Mouse (Mus musculus) natural killer cell, adult 2 months (primary cell): Measurements from ENCODE around the gene Fars2.

Experiments used
- DNase-seq, 2 experiments: peaks; one replicate each; pipeline ENCODE4 v3.0.0; 2022; ENCODE audit warnings: low spot score in 2 of 2

Gene Fars2

DNA sequence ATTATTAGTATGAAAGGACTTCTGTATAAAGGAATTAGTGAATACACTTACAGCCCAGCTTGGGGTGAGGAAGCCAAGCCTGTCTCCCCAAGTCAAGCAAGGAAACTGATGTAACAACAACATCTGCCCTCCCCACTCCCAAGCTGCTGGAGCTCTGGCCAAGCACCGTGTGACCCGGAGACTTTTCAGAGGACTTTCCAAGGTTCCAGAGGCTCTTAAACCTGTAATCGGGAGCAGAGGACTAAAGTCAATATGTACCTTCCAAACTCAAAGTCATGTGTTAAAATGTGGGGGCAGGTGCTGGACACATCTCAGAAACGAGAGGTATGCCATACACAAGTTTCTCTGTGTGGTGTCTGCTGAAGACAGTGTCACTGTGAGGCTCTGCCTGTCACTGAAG is 566.4 kb downstream of the Fars2 start:
- DNase-seq, result no peak

DNA sequence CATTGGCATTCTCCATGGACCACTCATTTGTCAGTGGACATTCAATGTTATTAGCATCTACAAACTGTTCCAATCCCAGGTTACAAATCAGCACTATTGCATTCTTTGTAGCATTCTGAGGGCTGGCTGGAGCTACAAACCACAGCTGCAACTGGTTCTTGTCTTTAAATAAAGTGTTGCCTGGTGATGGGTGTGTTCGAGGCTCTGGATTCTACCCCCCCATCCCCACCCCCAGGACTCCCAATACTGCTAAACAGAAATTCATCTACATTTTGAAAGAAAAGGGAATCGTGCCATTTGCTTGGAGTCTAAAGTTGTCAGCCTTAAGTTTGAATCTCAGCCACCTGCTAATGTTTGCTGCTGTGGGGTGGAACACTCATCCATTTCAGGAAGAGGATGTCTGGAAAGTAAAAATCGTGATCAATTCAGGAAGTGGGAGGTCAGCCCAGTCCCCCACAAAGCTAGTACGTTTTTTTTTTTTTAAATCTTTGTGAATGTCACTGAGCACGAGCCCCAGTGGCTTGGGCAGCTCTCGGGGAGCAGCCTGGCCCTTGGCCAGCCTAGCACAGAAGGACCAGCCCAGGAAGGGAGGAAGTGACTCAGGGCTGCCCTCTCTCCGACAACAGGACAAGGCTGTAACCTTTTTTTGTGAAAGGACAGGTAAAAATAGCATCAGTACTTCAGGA is 578.4 kb downstream of the Fars2 start:
- no peak for DNase-seq

DNA sequence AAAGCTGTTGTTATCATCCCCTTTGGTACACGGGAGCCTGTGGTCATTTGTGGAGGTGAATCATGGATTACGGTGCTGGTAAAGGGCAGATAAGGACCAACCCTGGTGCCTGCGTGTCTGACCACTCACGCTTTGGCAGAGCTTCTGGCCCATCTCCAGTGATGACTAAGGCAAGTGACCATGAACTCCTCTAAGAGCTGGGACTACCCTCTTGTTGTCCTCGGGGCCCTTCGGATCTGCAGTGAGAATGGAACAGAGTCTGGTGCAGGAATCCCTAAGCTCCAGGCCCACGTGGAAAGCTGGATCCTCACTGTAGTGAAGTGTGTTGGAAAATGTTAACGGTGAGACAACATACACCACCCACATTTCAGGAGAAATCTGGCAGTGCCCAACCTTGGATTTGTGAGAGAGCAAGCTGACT is 579.1 kb downstream of the Fars2 start:
- no peak for DNase-seq

DNA sequence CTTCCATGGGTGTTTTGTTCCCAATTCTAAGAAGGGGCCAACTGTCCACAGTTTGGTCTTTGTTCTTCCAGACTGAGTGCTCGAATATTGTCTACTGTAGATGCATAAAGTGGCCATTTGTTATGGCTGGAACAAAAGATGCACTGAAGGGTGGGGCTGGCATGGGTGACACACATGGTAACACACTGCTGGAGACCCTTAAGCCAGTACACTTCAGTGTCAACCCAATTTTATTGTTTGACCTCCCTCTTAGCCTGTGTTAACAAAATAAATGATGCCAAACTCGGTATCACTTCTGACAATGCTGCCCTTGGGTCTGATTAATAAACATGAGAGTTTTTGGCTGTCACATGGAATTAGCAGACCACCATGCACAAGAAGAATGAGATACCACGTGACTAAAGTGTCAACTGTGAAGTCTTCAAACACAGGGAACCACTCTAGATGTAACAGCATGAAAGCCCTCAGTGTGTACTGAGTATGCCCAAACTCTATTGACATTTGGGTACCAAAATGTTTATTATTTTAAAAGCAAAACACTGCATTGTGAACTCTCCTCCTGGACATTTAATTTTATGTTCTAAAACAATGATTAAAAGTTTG is 590.0 kb downstream of the Fars2 start:
- no peak for DNase-seq

GRCm38 (mm10) chr13:36714101-36714500 is 596.9 kb downstream of the Fars2 start:
- DNase-seq, result no peak

GRCm38 (mm10) chr13:36716708-36717107 is 599.5 kb downstream of the Fars2 start:
- DNase-seq, result no peak

GRCm38 (mm10) chr13:36717376-36717775 is 600.2 kb downstream of the Fars2 start:
- DNase-seq, result no peak

- no peak for DNase-seq
These were observed 603.2 kb downstream of the Fars2 start for GRCm38 (mm10) chr13:36720297-36721017.

GRCm38 (mm10) chr13:36722309-36722708 is 605.1 kb downstream of the Fars2 start:
- DNase-seq, result no peak

DNA sequence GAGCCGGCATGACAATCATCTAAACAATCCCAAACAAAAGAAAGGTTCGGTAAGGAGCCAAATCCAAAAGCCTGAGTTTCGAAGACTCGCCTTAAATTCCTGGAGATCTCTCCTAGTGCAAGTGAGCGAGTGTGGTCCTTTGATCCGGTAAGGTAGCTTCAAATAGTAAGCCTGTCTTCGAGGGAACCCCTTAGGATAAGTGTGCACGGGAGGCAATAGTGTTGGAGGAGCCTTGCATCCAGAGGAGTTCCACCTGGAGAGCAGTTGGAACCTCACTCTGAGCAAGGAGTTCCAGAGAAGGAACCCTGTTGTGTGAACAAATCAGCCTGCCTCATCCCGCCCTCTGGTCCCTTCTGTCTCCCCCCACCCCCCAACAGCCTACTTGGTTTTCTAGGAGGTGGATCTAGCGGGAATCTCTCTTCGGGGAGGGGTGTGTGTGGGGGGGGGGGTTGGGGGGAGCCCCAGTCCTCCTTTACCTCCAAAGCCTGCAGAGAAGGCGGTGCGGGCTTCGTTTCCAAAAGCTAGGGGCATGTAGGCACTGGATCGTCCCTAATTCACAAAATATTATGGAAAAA is 606.6 kb downstream of the Fars2 start:
- DNase-seq, result no peak

DNA sequence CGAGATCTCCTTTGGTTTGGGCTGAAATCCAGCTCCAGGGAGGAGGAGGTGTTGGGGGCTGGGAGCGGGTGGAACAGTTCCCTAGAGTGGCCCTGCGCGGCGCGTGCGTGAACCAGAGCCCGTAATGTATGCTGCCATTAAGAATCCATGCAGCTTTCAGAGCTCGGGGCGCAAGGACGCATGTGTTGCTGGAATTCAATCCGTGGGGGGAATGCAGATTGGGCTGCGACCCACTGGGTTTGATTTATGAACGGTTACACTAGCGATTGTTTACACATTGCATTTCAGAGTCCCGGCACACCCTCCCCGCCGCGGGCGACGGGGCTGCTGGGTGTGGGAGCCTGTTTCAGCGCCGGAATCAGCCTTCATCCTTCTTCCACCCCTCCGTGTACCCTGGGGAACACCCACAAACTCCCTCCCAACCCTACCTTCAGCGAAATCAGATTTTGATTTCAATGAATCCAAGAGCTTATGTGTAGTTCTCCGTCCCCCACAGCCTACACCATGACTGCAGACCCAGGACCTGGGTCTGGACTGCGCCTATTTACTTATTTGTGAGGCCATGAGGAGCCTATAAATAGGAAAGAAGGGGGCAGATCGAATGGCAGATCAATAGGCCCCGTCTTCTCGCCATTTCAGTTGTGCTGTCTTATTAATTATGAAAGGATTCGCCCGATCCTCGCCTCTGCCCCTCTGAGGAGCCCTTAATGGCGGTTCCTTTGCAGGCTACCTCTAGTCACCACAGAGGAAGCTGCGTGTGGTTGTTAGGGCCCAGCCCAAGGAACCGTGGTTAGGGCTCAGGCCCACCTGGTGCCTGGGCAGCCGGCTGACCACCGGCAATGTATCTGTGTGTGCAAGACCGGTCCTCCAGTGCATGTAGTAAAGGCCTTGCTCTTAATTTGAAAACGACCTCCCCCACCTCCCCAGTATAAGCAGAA is 607.6 kb downstream of the Fars2 start:
- no peak for DNase-seq

DNA sequence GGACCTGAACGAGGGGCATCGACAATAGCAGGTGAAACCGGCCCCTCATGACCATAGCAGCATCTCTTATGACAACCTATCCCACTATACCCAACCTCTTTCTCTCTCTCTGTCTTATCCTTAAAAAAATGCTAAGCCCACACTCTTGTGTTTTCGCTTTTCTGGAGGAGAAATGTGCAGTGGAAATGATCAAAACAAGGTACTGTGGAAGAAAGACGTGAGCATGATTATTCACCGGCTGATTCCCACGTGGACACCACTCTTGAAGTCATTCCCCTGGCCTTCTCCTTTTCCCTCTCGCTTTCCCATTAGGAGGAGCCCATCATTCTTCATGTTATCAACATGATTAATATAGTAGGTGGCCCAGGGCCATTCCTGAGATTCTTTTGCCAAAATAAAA is 608.7 kb downstream of the Fars2 start:
- no peak for DNase-seq

GRCm38 (mm10) chr13:36726551-36726950 is 609.3 kb downstream of the Fars2 start:
- no peak for DNase-seq

GRCm38 (mm10) chr13:36726951-36727778 is 610.0 kb downstream of the Fars2 start:
- no peak for DNase-seq

- DNase-seq, result no peak
These were observed 610.7 kb downstream of the Fars2 start for GRCm38 (mm10) chr13:36727779-36728470.

GRCm38 (mm10) chr13:36728509-36728908 is 611.3 kb downstream of the Fars2 start:
- no peak for DNase-seq

DNA sequence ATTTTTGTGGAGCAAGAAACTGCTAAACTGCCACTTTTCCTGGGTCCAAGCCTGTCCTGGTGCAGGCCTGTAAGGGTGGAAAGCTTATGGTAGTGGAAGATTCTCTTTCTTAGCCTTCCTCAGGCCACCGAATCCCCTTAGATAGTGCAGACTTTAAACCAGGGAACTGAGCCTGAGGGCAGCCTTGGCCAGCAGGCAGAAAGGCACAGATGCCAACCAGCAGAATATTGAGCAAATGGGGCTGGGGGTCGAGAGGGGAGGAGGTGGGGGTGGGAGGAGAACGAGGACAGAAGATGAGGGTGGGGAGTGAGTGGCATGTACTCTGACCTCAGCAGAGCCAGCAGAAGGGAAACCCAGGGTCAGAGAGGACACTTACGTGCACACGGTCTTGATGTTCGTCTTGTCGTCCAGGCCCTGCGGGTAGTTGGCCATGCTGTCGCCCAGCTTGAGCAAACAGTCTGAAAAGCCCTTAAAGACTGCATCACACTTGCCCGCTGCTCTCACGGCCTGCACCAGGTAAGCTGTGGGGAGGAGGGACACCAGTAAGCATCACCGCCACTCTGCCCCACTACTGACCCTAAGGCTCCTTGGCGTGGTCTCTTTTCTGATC is 612.6 kb downstream of the Fars2 start:
- no peak for DNase-seq

- no peak for DNase-seq
These were observed 613.1 kb downstream of the Fars2 start for GRCm38 (mm10) chr13:36730341-36730761.
